ENCODE assay signal across 13 mouse cellular contexts in the genomic region with DNA sequence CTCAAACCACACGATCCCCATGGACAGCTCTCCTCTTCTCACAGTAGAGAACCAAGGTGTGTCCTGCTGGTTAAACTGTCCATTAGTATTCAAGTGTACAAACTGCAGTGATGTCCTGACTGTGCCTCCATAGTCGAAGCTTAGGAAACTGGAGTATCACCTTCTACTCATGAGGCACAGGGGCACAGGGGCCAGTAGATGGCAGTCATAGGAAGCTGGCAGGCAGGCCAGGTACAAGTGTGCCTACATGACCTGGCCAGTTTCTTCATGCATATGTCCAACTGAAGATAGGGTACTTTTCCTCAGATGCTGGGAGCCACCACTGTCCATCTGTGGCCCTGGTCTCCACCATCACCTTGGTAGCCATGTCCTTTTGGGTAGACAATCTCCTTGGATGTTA.
DNase-seq lines count a peak whose midpoint lies in the region; TF ChIP-seq lines count a peak whose summit lies in the region.
"Had no signal": no experiment of that assay in that cellular context is flagged by ENCODE, and none has a peak within 500 bp of the region (broad histone marks: within the 10 kb centered on the region; RNA-seq: fewer than 3 reads in every experiment).

No protein-coding gene starts in this region.

- H3ac ChIP-seq in C2C12 (ENCODE audit: control insufficient read depth, insufficient read length, low read depth) = no peak overlapping the region

- no peaks in the 10 kb centered on the region for H3K27me3 ChIP-seq in heart, adult 2 months (ENCODE audit: control insufficient read depth, insufficient read depth, low read length)
- H3K27me3 ChIP-seq in C2C12 (ENCODE audit: control insufficient read depth, insufficient read depth, insufficient read length) (no peaks in the 10 kb centered on the region), ES-Bruce4 (ENCODE audit: control insufficient read depth, insufficient read depth, low read length, poor library complexity, severe bottlenecking) (no peaks in the 10 kb centered on the region)
- H3K27me3 ChIP-seq: limb, embryonic 15.5 days; stomach, embryonic 15.5 days had no signal

- H3K79me3 ChIP-seq in C2C12 (ENCODE audit: low read depth) = no peaks in the 10 kb centered on the region

- no peak overlapping the region for H3K4me3 ChIP-seq in heart, adult 2 months
- no peak overlapping the region for H3K4me3 ChIP-seq in left cerebral cortex, adult 2 months
- H3K4me3 ChIP-seq in C2C12 (ENCODE audit: insufficient read depth, poor library complexity, severe bottlenecking) (no peak overlapping the region), ES-Bruce4 (ENCODE audit: low read depth, low read length) (no peak overlapping the region)
- H3K4me3 ChIP-seq: limb, embryonic 15.5 days; stomach, embryonic 15.5 days had no signal

- intact Hi-C loops in heart, adult 2 months (cut with DNase I) = loop anchor here (10.0 kb wide), 1 partner anchor 341 kb away; a partner anchor contains a TSS
- intact Hi-C loops in left cerebral cortex, adult 2 months (cut with DNase I) = no loop called here

- TF ChIP-seq EP300 in heart, adult 2 months (IDR thresholded peaks at IDR 0.05; ENCODE audit: insufficient read depth, low read depth, low read length) = no peak
- no peak for TF ChIP-seq EP300 in ES-Bruce4 (IDR thresholded peaks at IDR 0.05; ENCODE audit: insufficient read depth, low read depth, low read length)

- no peaks in the 10 kb centered on the region for H3K79me2 ChIP-seq in heart, adult 2 months (replicated peaks; ENCODE audit: control insufficient read depth, insufficient read depth, low read length)
- no peaks in the 10 kb centered on the region for H3K79me2 ChIP-seq in C2C12 (ENCODE audit: control insufficient read depth, insufficient read depth)

- TF ChIP-seq CTCF in heart, adult 2 months (IDR thresholded peaks at IDR 0.05) = peak; percentile 54
- peak; percentile 19 for TF ChIP-seq CTCF in left cerebral cortex, adult 2 months (IDR thresholded peaks at IDR 0.05)
- TF ChIP-seq CTCF in C2C12 (IDR thresholded peaks at IDR 0.05; ENCODE audit: control insufficient read depth, insufficient read depth, insufficient read length) = peak; percentile 2
- peak; percentile 5 for TF ChIP-seq CTCF in ES-Bruce4 (IDR thresholded peaks at IDR 0.05; ENCODE audit: low read depth, low read length)

- no peak for DNase-seq in heart, adult 2 months
- no peak for DNase-seq in heart, adult 11 months
- no peak for DNase-seq in left cerebral cortex, adult 2 months (ENCODE audit: extremely low spot score in 1 of 2, low spot score in 2 of 2)
- no peak for DNase-seq in left cerebral cortex, adult 8-10 months (ENCODE audit: low spot score in 2 of 2)
- no peak for DNase-seq in thymus, adult 18-20 months
- DNase-seq: adrenal gland, adult 8-10 months; heart, postnatal 4 days; kidney, adult 11 months; thymus, postnatal 4 days had no signal

- 45% methylated on average over 2 of the region's 2 CpGs for WGBS in heart, adult 2 months

- H3K4me1 ChIP-seq in heart, adult 2 months (ENCODE audit: control insufficient read depth, insufficient read depth, low read length) = no peaks in the 10 kb centered on the region
- no peaks in the 10 kb centered on the region for H3K4me1 ChIP-seq in ES-Bruce4 (ENCODE audit: control insufficient read depth, insufficient read depth, low read length)
- H3K4me1 ChIP-seq: limb, embryonic 15.5 days; stomach, embryonic 15.5 days had no signal

- no peaks in the 10 kb centered on the region for H3K9me3 ChIP-seq in ES-Bruce4 (replicated peaks; ENCODE audit: control insufficient read depth, insufficient read depth, low read length, poor library complexity, severe bottlenecking)
- H3K9me3 ChIP-seq: limb, embryonic 15.5 days; stomach, embryonic 15.5 days had no signal

- H3K9ac ChIP-seq in heart, adult 2 months (ENCODE audit: low read depth, low read length) = no peak overlapping the region
- H3K9ac ChIP-seq in ES-Bruce4 (ENCODE audit: low read depth, poor library complexity, severe bottlenecking) = no peak overlapping the region
- H3K9ac ChIP-seq: limb, embryonic 15.5 days; stomach, embryonic 15.5 days had no signal

- TF ChIP-seq POLR2A in heart, adult 2 months (IDR thresholded peaks at IDR 0.05; ENCODE audit: insufficient read depth, low read depth, low read length) = no peak
- no peak for TF ChIP-seq POLR2A in ES-Bruce4 (IDR thresholded peaks at IDR 0.05; ENCODE audit: insufficient read depth, low read length)

- H3K36me3 ChIP-seq in heart, adult 2 months (ENCODE audit: control insufficient read depth, insufficient read depth, low read length) = no peaks in the 10 kb centered on the region
- H3K36me3 ChIP-seq in C2C12 (ENCODE audit: control insufficient read depth, insufficient read depth) = peaks cover 45% of the 10 kb centered on the region
- H3K36me3 ChIP-seq in ES-Bruce4 (ENCODE audit: control insufficient read depth, insufficient read depth, low read length, poor library complexity, severe bottlenecking) = 0 out of 2 replicates have a peak, but pooled peaks cover 6% of the 10 kb centered on the region

- no peak overlapping the region for H3K27ac ChIP-seq in heart, adult 2 months
- no peak overlapping the region for H3K27ac ChIP-seq in left cerebral cortex, adult 2 months
- no peak overlapping the region for H3K27ac ChIP-seq in ES-Bruce4 (ENCODE audit: insufficient read depth, low read length)
- H3K27ac ChIP-seq: limb, embryonic 15.5 days; stomach, embryonic 15.5 days had no signal

TF ChIP-seq in C2C12, 6 proteins besides CTCF, POLR2A, EP300 and RAD21:
- TF ChIP-seq CEBPB (IDR thresholded peaks at IDR 0.05; ENCODE audit: low read depth) = no peak
- no peak for TF ChIP-seq MAX (IDR thresholded peaks at IDR 0.05)
- TF ChIP-seq FOSL1 (IDR thresholded peaks at IDR 0.05; ENCODE audit: insufficient read depth, low read length, poor library complexity, severe bottlenecking) = no peak
- TF ChIP-seq USF1 (IDR thresholded peaks at IDR 0.05; ENCODE audit: low read depth) = no peak
- no peak for TF ChIP-seq MYOG (IDR thresholded peaks at IDR 0.05; ENCODE audit: control insufficient read depth, extremely low read depth, insufficient read length)
- no peak for TF ChIP-seq MYOD1 (IDR thresholded peaks at IDR 0.05; ENCODE audit: control insufficient read depth, insufficient read length, low read depth)

Comparison
In these comparisons a context has a peak if more than half of its experiments do, and no peak if none do; other contexts are left out.
1. CTCF ChIP-seq: peak in every context shown above with its lines; median percentile 54 in heart, adult 2 months; 19 in left cerebral cortex, adult 2 months; 5 in ES-Bruce4; 2 in C2C12.